Mouse (Mus musculus) cerebellum, adult 18-20 months (tissue): ENCODE results near the gene Bfsp2.
A peak's percentile ranks its signal among the peaks of the same experiment; 100 is the strongest.

Experiments
- DNase-seq, 2 experiments: peaks; one replicate each; pipeline ENCODE4 v3.0.0; 2021

Gene Bfsp2

GRCm38 (mm10) chr9:103480603-103481220, 492 bp upstream of the Bfsp2 start:
- no peak for DNase-seq

GRCm38 (mm10) chr9:103475414-103475813, 4.8 kb downstream of the Bfsp2 start:
- DNase-seq, result no peak

GRCm38 (mm10) chr9:103473915-103474688, 6.1 kb downstream of the Bfsp2 start:
- no peak for DNase-seq

GRCm38 (mm10) chr9:103471784-103472183, 8.4 kb downstream of the Bfsp2 start:
- no peak for DNase-seq

GRCm38 (mm10) chr9:103469516-103469915, 10.7 kb downstream of the Bfsp2 start:
- peak in 1 of 2 experiments; percentile 18 for DNase-seq

- DNase-seq, result no peak
These were observed 11.3 kb downstream of the Bfsp2 start for GRCm38 (mm10) chr9:103468911-103469310.

- DNase-seq, result peak; percentile 36 to 45
These were observed 14.5 kb downstream of the Bfsp2 start for GRCm38 (mm10) chr9:103465711-103466220.

GRCm38 (mm10) chr9:103465293-103465692, 14.9 kb downstream of the Bfsp2 start:
- no peak for DNase-seq

GRCm38 (mm10) chr9:103463833-103464232, 16.4 kb downstream of the Bfsp2 start:
- no peak for DNase-seq

GRCm38 (mm10) chr9:103459839-103460238, 20.4 kb downstream of the Bfsp2 start:
- DNase-seq, result no peak

GRCm38 (mm10) chr9:103459307-103459706, 20.9 kb downstream of the Bfsp2 start:
- DNase-seq, result no peak

- DNase-seq, result no peak
These were observed 30.6 kb downstream of the Bfsp2 start for GRCm38 (mm10) chr9:103449651-103450050.

- no peak for DNase-seq
These were observed 31.1 kb downstream of the Bfsp2 start for GRCm38 (mm10) chr9:103449092-103449491.

- no peak for DNase-seq
These were observed 35.6 kb downstream of the Bfsp2 start for GRCm38 (mm10) chr9:103444656-103445055.

- DNase-seq, result no peak
These were observed 36.4 kb downstream of the Bfsp2 start for GRCm38 (mm10) chr9:103443824-103444185.

- no peak for DNase-seq
These were observed 36.9 kb downstream of the Bfsp2 start for GRCm38 (mm10) chr9:103443121-103443823.

- no peak for DNase-seq
These were observed 39.6 kb downstream of the Bfsp2 start for GRCm38 (mm10) chr9:103440597-103440996.

GRCm38 (mm10) chr9:103437104-103437503, 43.1 kb downstream of the Bfsp2 start:
- DNase-seq, result no peak

- no peak for DNase-seq
These were observed 46.1 kb downstream of the Bfsp2 start for GRCm38 (mm10) chr9:103434116-103434515.

- DNase-seq, result no peak
These were observed 48.0 kb downstream of the Bfsp2 start for GRCm38 (mm10) chr9:103432122-103432778.

- no peak for DNase-seq
These were observed 48.5 kb downstream of the Bfsp2 start for GRCm38 (mm10) chr9:103431718-103432117.

GRCm38 (mm10) chr9:103430431-103431220, 49.6 kb downstream of the Bfsp2 start:
- no peak for DNase-seq
